ENCODE assay signal across 8 mouse cellular contexts in genomic region chr11:69066956-69067355, GRCm38 (mm10). TPM values are rescaled to one million over a fixed set of nuclear protein-coding genes. Genes with fewer than 3 reads are reported as not detected.
DNase-seq lines count a peak whose midpoint lies in the region; ATAC-seq and TF ChIP-seq lines count a peak whose summit lies in the region.

No protein-coding gene starts in this region.

- H3K4me3 ChIP-seq in embryonic facial prominence, embryonic 13.5 days = peak overlapping the region; percentile 44
- peak overlapping the region; percentile 50 for H3K4me3 ChIP-seq in heart, embryonic 12.5 days
- H3K4me3 ChIP-seq in kidney, postnatal 0 days (replicated peaks; ENCODE audit: low read depth, low read length) = peak overlapping the region; percentile 31
- H3K4me3 ChIP-seq in liver, embryonic 13.5 days (replicated peaks) = peak overlapping the region; percentile 57
- H3K4me3 ChIP-seq in neural tube, embryonic 11.5 days (ENCODE audit: low read depth, low read length) = peak overlapping the region; percentile 33
- peak overlapping the region; percentile 26 for H3K4me3 ChIP-seq in stomach, embryonic 15.5 days (replicated peaks)

- peaks cover 40% of the 10 kb centered on the region for H3K4me1 ChIP-seq in embryonic facial prominence, embryonic 13.5 days
- H3K4me1 ChIP-seq in heart, embryonic 12.5 days (replicated peaks) = peaks cover 36% of the 10 kb centered on the region
- peaks cover 25% of the 10 kb centered on the region; the same call in 1 of the 2 replicates for H3K4me1 ChIP-seq in kidney, postnatal 0 days (replicated peaks; ENCODE audit: insufficient read depth, low read length)
- H3K4me1 ChIP-seq in liver, embryonic 13.5 days (replicated peaks) = peaks cover 58% of the 10 kb centered on the region
- H3K4me1 ChIP-seq in neural tube, embryonic 11.5 days (ENCODE audit: control insufficient read depth, insufficient read depth, low read length) = peaks cover 13% of the 10 kb centered on the region; the same call in 1 of the 2 replicates
- peaks cover 27% of the 10 kb centered on the region for H3K4me1 ChIP-seq in stomach, embryonic 15.5 days

- H3K27ac ChIP-seq in embryonic facial prominence, embryonic 13.5 days = no peak overlapping the region
- peak overlapping the region; percentile 84 for H3K27ac ChIP-seq in heart, embryonic 12.5 days (ENCODE audit: poor library complexity, severe bottlenecking)
- H3K27ac ChIP-seq in kidney, postnatal 0 days = no peak overlapping the region; the same call in 1 of the 2 replicates
- H3K27ac ChIP-seq in liver, embryonic 13.5 days = peak overlapping the region; percentile 68
- no peak overlapping the region for H3K27ac ChIP-seq in neural tube, embryonic 11.5 days (ENCODE audit: low read depth, low read length)
- H3K27ac ChIP-seq in stomach, embryonic 15.5 days = peak overlapping the region; percentile 63

- H3K9ac ChIP-seq in embryonic facial prominence, embryonic 13.5 days = peak overlapping the region; percentile 68
- peak overlapping the region; percentile 68 for H3K9ac ChIP-seq in heart, embryonic 12.5 days
- H3K9ac ChIP-seq in kidney, postnatal 0 days (ENCODE audit: low read depth, low read length) = no peak overlapping the region
- H3K9ac ChIP-seq in liver, embryonic 13.5 days = peak overlapping the region; percentile 73; the same call in 1 of the 2 replicates
- no peak overlapping the region for H3K9ac ChIP-seq in neural tube, embryonic 11.5 days (ENCODE audit: low read length)
- no peak overlapping the region for H3K9ac ChIP-seq in stomach, embryonic 15.5 days

- no peaks in the 10 kb centered on the region for H3K27me3 ChIP-seq in embryonic facial prominence, embryonic 13.5 days
- H3K27me3 ChIP-seq in heart, embryonic 12.5 days (replicated peaks) = no peaks in the 10 kb centered on the region
- H3K27me3 ChIP-seq in kidney, postnatal 0 days (ENCODE audit: insufficient read depth, low read length) = no peaks in the 10 kb centered on the region
- H3K27me3 ChIP-seq in liver, embryonic 13.5 days = no peaks in the 10 kb centered on the region
- H3K27me3 ChIP-seq in neural tube, embryonic 11.5 days (ENCODE audit: control insufficient read depth, insufficient read depth, low read length) = no peaks in the 10 kb centered on the region
- H3K27me3 ChIP-seq in stomach, embryonic 15.5 days (replicated peaks) = no peaks in the 10 kb centered on the region

- H3K4me2 ChIP-seq in embryonic facial prominence, embryonic 13.5 days = peak overlapping the region; percentile 89
- peak overlapping the region; percentile 93 for H3K4me2 ChIP-seq in heart, embryonic 12.5 days
- peak overlapping the region; percentile 67 for H3K4me2 ChIP-seq in kidney, postnatal 0 days (ENCODE audit: low read length)
- H3K4me2 ChIP-seq in liver, embryonic 13.5 days = peak overlapping the region; percentile 81
- peak overlapping the region; percentile 75 for H3K4me2 ChIP-seq in neural tube, embryonic 11.5 days (ENCODE audit: low read depth)
- H3K4me2 ChIP-seq in stomach, embryonic 15.5 days = peak overlapping the region; percentile 58

- peak; percentile 88 for TF ChIP-seq CTCF in kidney, postnatal 0 days (IDR thresholded peaks at IDR 0.05; ENCODE audit: low read depth)

- peak; percentile 82 for DNase-seq in A20 (ENCODE audit: low read depth, low spot score)
- DNase-seq in adrenal gland, postnatal 25 days = peak; percentile 87
- DNase-seq in kidney, postnatal 0 days (ENCODE audit: low spot score) = peak; percentile 97
- peak; percentile 82 for DNase-seq in liver, embryonic 13.5 days
- peak; percentile 89 for DNase-seq in neural tube, embryonic 11.5 days (ENCODE audit: low spot score)

- no peak for ATAC-seq in embryonic facial prominence, embryonic 13.5 days (ENCODE audit: insufficient number of reproducible peaks, insufficient read depth, low FRiP score, low TSS enrichment, low read depth)
- no peak for ATAC-seq in heart, embryonic 12.5 days (ENCODE audit: insufficient number of reproducible peaks, low FRiP score)
- no peak for ATAC-seq in kidney, postnatal 0 days (replicated peaks; ENCODE audit: low FRiP score, low read depth)
- no peak for ATAC-seq in liver, embryonic 13.5 days (ENCODE audit: low read depth)
- ATAC-seq in neural tube, embryonic 11.5 days (ENCODE audit: insufficient read depth, low FRiP score, low TSS enrichment) = no peak
- ATAC-seq in stomach, embryonic 15.5 days (ENCODE audit: insufficient read depth, low FRiP score, low read depth) = no peak

- no peaks in the 10 kb centered on the region for H3K9me3 ChIP-seq in embryonic facial prominence, embryonic 13.5 days
- H3K9me3 ChIP-seq in heart, embryonic 12.5 days (replicated peaks) = no peaks in the 10 kb centered on the region
- no peaks in the 10 kb centered on the region for H3K9me3 ChIP-seq in kidney, postnatal 0 days (replicated peaks; ENCODE audit: low read length)
- no peaks in the 10 kb centered on the region for H3K9me3 ChIP-seq in liver, embryonic 13.5 days (replicated peaks)
- H3K9me3 ChIP-seq in neural tube, embryonic 11.5 days (ENCODE audit: control insufficient read depth, low read length) = no peaks in the 10 kb centered on the region
- H3K9me3 ChIP-seq in stomach, embryonic 15.5 days = no peaks in the 10 kb centered on the region

- no peaks in the 10 kb centered on the region for H3K36me3 ChIP-seq in embryonic facial prominence, embryonic 13.5 days
- H3K36me3 ChIP-seq in heart, embryonic 12.5 days = no peaks in the 10 kb centered on the region
- no peaks in the 10 kb centered on the region for H3K36me3 ChIP-seq in kidney, postnatal 0 days (ENCODE audit: insufficient read depth, low read length)
- H3K36me3 ChIP-seq in liver, embryonic 13.5 days = no peaks in the 10 kb centered on the region
- no peaks in the 10 kb centered on the region for H3K36me3 ChIP-seq in neural tube, embryonic 11.5 days (ENCODE audit: control insufficient read depth, insufficient read depth, low read length)
- no peaks in the 10 kb centered on the region for H3K36me3 ChIP-seq in stomach, embryonic 15.5 days

- 7% methylated on average over 8 of the region's 8 CpGs for WGBS in embryonic facial prominence, embryonic 13.5 days
- 6% methylated on average over 8 of the region's 8 CpGs for WGBS in heart, embryonic 12.5 days
- 12% methylated on average over 8 of the region's 8 CpGs for WGBS in kidney, postnatal 0 days
- 11% methylated on average over 8 of the region's 8 CpGs for WGBS in liver, embryonic 13.5 days (ENCODE audit: insufficient replicate concordance)
- 9% methylated on average over 8 of the region's 8 CpGs for WGBS in neural tube, embryonic 11.5 days
- WGBS in stomach, embryonic 15.5 days = 10% methylated on average over 8 of the region's 8 CpGs

RNA-seq across cellular contexts. Expression of gene Tmem107, which starts 3.6 kb away (rescaled TPM):
- total RNA-seq in adrenal gland, postnatal 25 days (2021) = 18.3 and 21.8 TPM in 2 replicates
- 47.2 and 48.2 TPM in 2 replicates for polyA plus RNA-seq in embryonic facial prominence, embryonic 13.5 days (2015; fragmentation: Nextera tagmentation; extraction: Ambion mirVana)
- 30.6 and 31.5 TPM in 2 replicates for polyA plus RNA-seq in heart, embryonic 12.5 days (2016; fragmentation: Nextera tagmentation; extraction: Ambion mirVana)
- 60.8 and 61.3 TPM in 2 replicates for polyA plus RNA-seq in kidney, postnatal 0 days (2015; fragmentation: Nextera tagmentation; extraction: Ambion mirVana)
- polyA plus RNA-seq in liver, embryonic 13.5 days (2015; fragmentation: Nextera tagmentation; extraction: Ambion mirVana) = 30.8 and 31.7 TPM in 2 replicates
- 40.8 and 43.5 TPM in 2 replicates for polyA plus RNA-seq in neural tube, embryonic 11.5 days (2014; fragmentation: Nextera tagmentation; extraction: Ambion mirVana)
- polyA plus RNA-seq in stomach, embryonic 15.5 days (2015; fragmentation: Nextera tagmentation; extraction: Ambion mirVana) = 49.6 and 55.0 TPM in 2 replicates

RNA-seq across cellular contexts. Expression of gene Borcs6, which starts 7.4 kb away (rescaled TPM):
- 23.1 and 32.0 TPM in 2 replicates for total RNA-seq in adrenal gland, postnatal 25 days (2021)
- 8.9 and 10.3 TPM in 2 replicates for polyA plus RNA-seq in embryonic facial prominence, embryonic 13.5 days (2015; fragmentation: Nextera tagmentation; extraction: Ambion mirVana)
- polyA plus RNA-seq in heart, embryonic 12.5 days (2016; fragmentation: Nextera tagmentation; extraction: Ambion mirVana) = 10.7 and 13.6 TPM in 2 replicates
- polyA plus RNA-seq in kidney, postnatal 0 days (2015; fragmentation: Nextera tagmentation; extraction: Ambion mirVana) = 11.9 and 13.3 TPM in 2 replicates
- 3.5 TPM in 2 replicates for polyA plus RNA-seq in liver, embryonic 13.5 days (2015; fragmentation: Nextera tagmentation; extraction: Ambion mirVana)
- 10.5 and 11.4 TPM in 2 replicates for polyA plus RNA-seq in neural tube, embryonic 11.5 days (2014; fragmentation: Nextera tagmentation; extraction: Ambion mirVana)
- 10.3 and 10.7 TPM in 2 replicates for polyA plus RNA-seq in stomach, embryonic 15.5 days (2015; fragmentation: Nextera tagmentation; extraction: Ambion mirVana)

RNA-seq across cellular contexts. Expression of gene Vamp2, which starts 21.3 kb away (rescaled TPM):
- total RNA-seq in adrenal gland, postnatal 25 days (2021) = 143 and 163 TPM in 2 replicates
- 91.5 and 101 TPM in 2 replicates for polyA plus RNA-seq in embryonic facial prominence, embryonic 13.5 days (2015; fragmentation: Nextera tagmentation; extraction: Ambion mirVana)
- polyA plus RNA-seq in heart, embryonic 12.5 days (2016; fragmentation: Nextera tagmentation; extraction: Ambion mirVana) = 97.2 and 100 TPM in 2 replicates
- polyA plus RNA-seq in kidney, postnatal 0 days (2015; fragmentation: Nextera tagmentation; extraction: Ambion mirVana) = 66.7 and 67.7 TPM in 2 replicates
- 12.5 and 15.9 TPM in 2 replicates for polyA plus RNA-seq in liver, embryonic 13.5 days (2015; fragmentation: Nextera tagmentation; extraction: Ambion mirVana)
- polyA plus RNA-seq in neural tube, embryonic 11.5 days (2014; fragmentation: Nextera tagmentation; extraction: Ambion mirVana) = 112 TPM in 2 replicates
- polyA plus RNA-seq in stomach, embryonic 15.5 days (2015; fragmentation: Nextera tagmentation; extraction: Ambion mirVana) = 68.5 and 84.6 TPM in 2 replicates

RNA-seq across cellular contexts. Expression of gene Aurkb, which starts 21.5 kb away (rescaled TPM):
- total RNA-seq in adrenal gland, postnatal 25 days (2021) = 9.7 and 11.8 TPM in 2 replicates
- 152 and 153 TPM in 2 replicates for polyA plus RNA-seq in embryonic facial prominence, embryonic 13.5 days (2015; fragmentation: Nextera tagmentation; extraction: Ambion mirVana)
- 79.4 and 85.9 TPM in 2 replicates for polyA plus RNA-seq in heart, embryonic 12.5 days (2016; fragmentation: Nextera tagmentation; extraction: Ambion mirVana)
- polyA plus RNA-seq in kidney, postnatal 0 days (2015; fragmentation: Nextera tagmentation; extraction: Ambion mirVana) = 49.3 and 61.1 TPM in 2 replicates
- 116 and 123 TPM in 2 replicates for polyA plus RNA-seq in liver, embryonic 13.5 days (2015; fragmentation: Nextera tagmentation; extraction: Ambion mirVana)
- 154 and 155 TPM in 2 replicates for polyA plus RNA-seq in neural tube, embryonic 11.5 days (2014; fragmentation: Nextera tagmentation; extraction: Ambion mirVana)
- 134 and 146 TPM in 2 replicates for polyA plus RNA-seq in stomach, embryonic 15.5 days (2015; fragmentation: Nextera tagmentation; extraction: Ambion mirVana)

RNA-seq across cellular contexts. Expression of gene Per1, which starts 28.1 kb away (rescaled TPM):
- 66.5 and 84.7 TPM in 2 replicates for total RNA-seq in adrenal gland, postnatal 25 days (2021)
- 11.1 and 11.5 TPM in 2 replicates for polyA plus RNA-seq in embryonic facial prominence, embryonic 13.5 days (2015; fragmentation: Nextera tagmentation; extraction: Ambion mirVana)
- polyA plus RNA-seq in heart, embryonic 12.5 days (2016; fragmentation: Nextera tagmentation; extraction: Ambion mirVana) = 9.4 and 9.8 TPM in 2 replicates
- polyA plus RNA-seq in kidney, postnatal 0 days (2015; fragmentation: Nextera tagmentation; extraction: Ambion mirVana) = 7.4 and 9.9 TPM in 2 replicates
- 1.9 TPM in 2 replicates for polyA plus RNA-seq in liver, embryonic 13.5 days (2015; fragmentation: Nextera tagmentation; extraction: Ambion mirVana)
- 10.7 and 10.9 TPM in 2 replicates for polyA plus RNA-seq in neural tube, embryonic 11.5 days (2014; fragmentation: Nextera tagmentation; extraction: Ambion mirVana)
- 15.4 and 20.3 TPM in 2 replicates for polyA plus RNA-seq in stomach, embryonic 15.5 days (2015; fragmentation: Nextera tagmentation; extraction: Ambion mirVana)

Comparison
In these comparisons a context has a peak if more than half of its experiments do, and no peak if none do; other contexts are left out.
1. H3K27ac ChIP-seq: peak in heart, embryonic 12.5 days (single experiment), liver, embryonic 13.5 days (single experiment) and stomach, embryonic 15.5 days (single experiment); none in embryonic facial prominence, embryonic 13.5 days (single experiment), kidney, postnatal 0 days (single experiment) and neural tube, embryonic 11.5 days (single experiment).
2. H3K9ac ChIP-seq: peak in embryonic facial prominence, embryonic 13.5 days (single experiment), heart, embryonic 12.5 days (single experiment) and liver, embryonic 13.5 days (single experiment); none in kidney, postnatal 0 days (single experiment), neural tube, embryonic 11.5 days (single experiment) and stomach, embryonic 15.5 days (single experiment).
3. Peak in every context shown above with its lines, with median percentiles within 50 percentile points of each other: DNase-seq, H3K4me2 ChIP-seq and H3K4me3 ChIP-seq.